Mouse (Mus musculus) hindbrain, embryonic 10.5 days (tissue): ENCODE measurements around the gene Dab1. TPM values are rescaled to one million over a fixed set of nuclear protein-coding genes. Genes with fewer than 3 reads are reported as not detected.

Experiments used
- DNase-seq: peaks from one replicate; pipeline ENCODE4 v3.0.0-alpha.2; 2017; ENCODE audit warnings: low spot score
- H3K27ac ChIP-seq: fragments of 300-500 bp; sonication (generic); 2 replicates; pipeline ENCODE4 v1.5.1; 2016; ENCODE audit warnings: mild to moderate bottlenecking, moderate library complexity
- H3K27me3 ChIP-seq: fragments of 300-500 bp; sonication (generic); 2 replicates; pipeline ENCODE4 v1.6.1; 2016; ENCODE audit warnings: mild to moderate bottlenecking; ENCODE audit not compliant: poor library complexity, insufficient read depth, severe bottlenecking
- H3K36me3 ChIP-seq: fragments of 300-500 bp; sonication (generic); 2 replicates; pipeline ENCODE4 v1.6.1; 2016; ENCODE audit warnings: mild to moderate bottlenecking, moderate library complexity
- H3K4me1 ChIP-seq: fragments of 300-500 bp; sonication (generic); replicated peaks from 2 replicates; pipeline ENCODE4 v1.6.1; 2016; ENCODE audit warnings: mild to moderate bottlenecking
- H3K4me3 ChIP-seq: fragments of 300-500 bp; sonication (generic); 2 replicates; pipeline ENCODE4 v1.5.1; 2016; ENCODE audit warnings: mild to moderate bottlenecking, moderate library complexity
- H3K9me3 ChIP-seq: fragments of 300-500 bp; sonication (generic); 2 replicates; pipeline ENCODE4 v1.6.1; 2016; ENCODE audit warnings: mild to moderate bottlenecking, moderate library complexity
- WGBS: fragments of 180-500 bp; shearing (Covaris S2); methylation state at CpG from one replicate; pipeline ENCODE4 v1.1.7; 2016; 5-methylcytosine and 5-hydroxymethylcytosine counted together
- polyA plus RNA-seq: library from polyadenylated mRNA; unstranded; fragments of >200 nt; fragmentation: Nextera tagmentation; extraction: Ambion mirVana; gene quantifications from 2 replicates; pipeline ENCODE4 v1.2.1, GENCODE M21; 2016

Dab1 gene
- polyA plus RNA-seq, 1 experiment from 2014 or later = 27.3 TPM

- Histone ChIP-seq H3K4me1 (peaks cover 36% of the 10 kb centered on the region), H3K27me3 (no peaks in the 10 kb centered on the region), H3K4me3 (no peak overlapping the region), H3K9me3 (no peaks in the 10 kb centered on the region), H3K36me3 (no peaks in the 10 kb centered on the region), H3K27ac (peak overlapping the region; percentile 29)
- no peak for DNase-seq
- 37% methylated on average over 5 of the region's 5 CpGs for WGBS
Measured at GRCm38 (mm10) chr4:103636168-103636776, 17.1 kb downstream of the Dab1 start.

GRCm38 (mm10) chr4:103648209-103648896, 29.2 kb downstream of the Dab1 start:
- no peaks in the 10 kb centered on the region for H3K27me3 ChIP-seq
- H3K4me3 ChIP-seq = no peak overlapping the region
- H3K9me3 ChIP-seq = no peaks in the 10 kb centered on the region
- no peak for DNase-seq
- H3K36me3 ChIP-seq = no peaks in the 10 kb centered on the region
- no peak overlapping the region for H3K27ac ChIP-seq
- WGBS = 58% methylated on average over 9 of the region's 9 CpGs
- H3K4me1 ChIP-seq = peaks cover 12% of the 10 kb centered on the region; the same call in 1 of the 2 replicates

- H3K4me1 ChIP-seq = peaks cover 5% of the 10 kb centered on the region; the same call in 1 of the 2 replicates
- no peaks in the 10 kb centered on the region for H3K36me3 ChIP-seq
- no peak overlapping the region for H3K4me3 ChIP-seq
- no peak overlapping the region for H3K27ac ChIP-seq
- 57% methylated on average over 6 of the region's 6 CpGs for WGBS
- DNase-seq = no peak
- H3K9me3 ChIP-seq = no peaks in the 10 kb centered on the region
- H3K27me3 ChIP-seq = no peaks in the 10 kb centered on the region
Measured at GRCm38 (mm10) chr4:103655740-103656139, 36.6 kb downstream of the Dab1 start.

- Histone ChIP-seq H3K9me3 (no peaks in the 10 kb centered on the region), H3K4me3 (no peak overlapping the region), H3K27ac (no peak overlapping the region), H3K4me1 (no peaks in the 10 kb centered on the region), H3K36me3 (no peaks in the 10 kb centered on the region), H3K27me3 (no peaks in the 10 kb centered on the region)
- WGBS = 63% methylated on average over 1 of the region's 1 CpGs
- no peak for DNase-seq
Measured at GRCm38 (mm10) chr4:103661386-103661785, 42.2 kb downstream of the Dab1 start.

- WGBS = 88% methylated on average over 4 of the region's 4 CpGs
- Histone ChIP-seq H3K4me3 (no peak overlapping the region), H3K27ac (no peak overlapping the region), H3K27me3 (no peaks in the 10 kb centered on the region), H3K9me3 (no peaks in the 10 kb centered on the region), H3K4me1 (no peaks in the 10 kb centered on the region), H3K36me3 (no peaks in the 10 kb centered on the region)
- no peak for DNase-seq
Measured at GRCm38 (mm10) chr4:103667438-103667837, 48.3 kb downstream of the Dab1 start.

GRCm38 (mm10) chr4:103677195-103677594, 58.0 kb downstream of the Dab1 start:
- H3K9me3 ChIP-seq = no peaks in the 10 kb centered on the region
- no peaks in the 10 kb centered on the region for H3K27me3 ChIP-seq
- no peak for DNase-seq
- no peaks in the 10 kb centered on the region for H3K4me1 ChIP-seq
- H3K27ac ChIP-seq = no peak overlapping the region
- H3K4me3 ChIP-seq = no peak overlapping the region
- no peaks in the 10 kb centered on the region for H3K36me3 ChIP-seq
- WGBS = 81% methylated on average over 1 of the region's 1 CpGs

- H3K36me3 ChIP-seq = no peaks in the 10 kb centered on the region
- H3K4me1 ChIP-seq = no peaks in the 10 kb centered on the region
- no peaks in the 10 kb centered on the region for H3K9me3 ChIP-seq
- DNase-seq = no peak
- H3K4me3 ChIP-seq = no peak overlapping the region
- no peak overlapping the region for H3K27ac ChIP-seq
- no peaks in the 10 kb centered on the region for H3K27me3 ChIP-seq
- WGBS = 90% methylated on average over 6 of the region's 6 CpGs
Measured at GRCm38 (mm10) chr4:103678501-103678900, 59.3 kb downstream of the Dab1 start.

- WGBS = 76% methylated on average over 4 of the region's 4 CpGs
- no peak for DNase-seq
Measured at GRCm38 (mm10) chr4:103685136-103685535, 66.0 kb downstream of the Dab1 start.

GRCm38 (mm10) chr4:103691717-103692116, 72.6 kb downstream of the Dab1 start:
- WGBS = 43% methylated on average over 3 of the region's 3 CpGs
- H3K9me3 ChIP-seq = no peaks in the 10 kb centered on the region
- H3K27me3 ChIP-seq = no peaks in the 10 kb centered on the region
- H3K36me3 ChIP-seq = no peaks in the 10 kb centered on the region
- no peak for DNase-seq
- H3K4me3 ChIP-seq = no peak overlapping the region
- H3K4me1 ChIP-seq = no peaks in the 10 kb centered on the region
- H3K27ac ChIP-seq = no peak overlapping the region

More at GRCm38 (mm10) chr4:103685136-103685535, 66.0 kb downstream of the Dab1 start:
- Histone ChIP-seq H3K36me3 (no peaks in the 10 kb centered on the region), H3K9me3 (no peaks in the 10 kb centered on the region), H3K27me3 (no peaks in the 10 kb centered on the region), H3K4me1 (no peaks in the 10 kb centered on the region), H3K27ac (no peak overlapping the region), H3K4me3 (no peak overlapping the region)

- 23% methylated on average over 4 of the region's 4 CpGs for WGBS
- Histone ChIP-seq H3K4me3 (no peak overlapping the region), H3K27me3 (no peaks in the 10 kb centered on the region), H3K4me1 (peaks cover 36% of the 10 kb centered on the region), H3K9me3 (no peaks in the 10 kb centered on the region), H3K36me3 (no peaks in the 10 kb centered on the region), H3K27ac (peak overlapping the region; percentile 19; the same call in 1 of the 2 replicates)
- no peak for DNase-seq
Measured at GRCm38 (mm10) chr4:103699755-103700154, 80.6 kb downstream of the Dab1 start.

- 51% methylated on average over 6 of the region's 6 CpGs for WGBS
- DNase-seq = no peak
- Histone ChIP-seq H3K9me3 (no peaks in the 10 kb centered on the region), H3K27ac (peak overlapping the region; percentile 67), H3K36me3 (no peaks in the 10 kb centered on the region), H3K4me1 (peaks cover 36% of the 10 kb centered on the region), H3K27me3 (no peaks in the 10 kb centered on the region), H3K4me3 (no peak overlapping the region)
Measured at GRCm38 (mm10) chr4:103700392-103700791, 81.2 kb downstream of the Dab1 start.

- WGBS = 59% methylated on average over 3 of the region's 3 CpGs
- H3K27me3 ChIP-seq = no peaks in the 10 kb centered on the region
- peaks cover 36% of the 10 kb centered on the region for H3K4me1 ChIP-seq
Measured at GRCm38 (mm10) chr4:103702137-103702536, 83.0 kb downstream of the Dab1 start.

GRCm38 (mm10) chr4:103704477-103704876, 85.3 kb downstream of the Dab1 start:
- Histone ChIP-seq H3K9me3 (no peaks in the 10 kb centered on the region), H3K27ac (no peak overlapping the region), H3K4me1 (peaks cover 22% of the 10 kb centered on the region), H3K27me3 (no peaks in the 10 kb centered on the region), H3K4me3 (no peak overlapping the region), H3K36me3 (no peaks in the 10 kb centered on the region)
- WGBS = 84% methylated on average over 2 of the region's 2 CpGs
- no peak for DNase-seq

More at GRCm38 (mm10) chr4:103702137-103702536, 83.0 kb downstream of the Dab1 start:
- Histone ChIP-seq H3K36me3 (no peaks in the 10 kb centered on the region), H3K27ac (no peak overlapping the region), H3K4me3 (no peak overlapping the region), H3K9me3 (no peaks in the 10 kb centered on the region)
- peak; percentile 16 for DNase-seq
